Mouse (Mus musculus): ENCODE data around the gene Nlgn1. TPM values are rescaled to one million over a fixed set of nuclear protein-coding genes. Genes with fewer than 3 reads are reported as not detected.

Nlgn1 gene
- polyA plus RNA-seq, 1 experiment: not detected

GRCm38 (mm10) chr3:26270894-26271795 is 61.1 kb downstream of the Nlgn1 start:
- WGBS: 77% methylated on average over 4 of the region's 4 CpGs
- H3K4me3 ChIP-seq (ENCODE audit: extremely low read depth, insufficient read depth, insufficient read length): no peak overlapping the region
- TF ChIP-seq POLR2A (IDR thresholded peaks at IDR 0.05; ENCODE audit: low read depth, low read length): no peak
- TF ChIP-seq CTCF (IDR thresholded peaks at IDR 0.05; ENCODE audit: extremely low read depth, insufficient read depth, insufficient read length, insufficient replicate concordance): no peak

GRCm38 (mm10) chr3:26246564-26246963 is 85.7 kb downstream of the Nlgn1 start:
- WGBS: 83% methylated on average over 7 of the region's 7 CpGs

More at GRCm38 (mm10) chr3:26270894-26271795, 61.1 kb downstream of the Nlgn1 start:
- H3K4me1 ChIP-seq (ENCODE audit: control insufficient read depth, insufficient read depth, insufficient read length): no peaks in the 10 kb centered on the region
- H3K36me3 ChIP-seq (ENCODE audit: control insufficient read depth, insufficient read depth, low read length): no peaks in the 10 kb centered on the region
- DNase-seq (ENCODE audit: low read depth in 1 of 2, low spot score in 2 of 2): no peak
- H3K27ac ChIP-seq (ENCODE audit: insufficient read depth, low read length): no peak overlapping the region
- H3K27me3 ChIP-seq (ENCODE audit: control insufficient read depth, insufficient read depth, low read length): no peaks in the 10 kb centered on the region

GRCm38 (mm10) chr3:26243274-26243673 is 89.0 kb downstream of the Nlgn1 start:
- TF ChIP-seq CTCF (IDR thresholded peaks at IDR 0.05; ENCODE audit: extremely low read depth, insufficient read depth, insufficient read length, insufficient replicate concordance) (no peak), POLR2A (IDR thresholded peaks at IDR 0.05; ENCODE audit: low read depth, low read length) (no peak)
- no peaks in the 10 kb centered on the region for H3K4me1 ChIP-seq (ENCODE audit: control insufficient read depth, insufficient read depth, insufficient read length)
- DNase-seq (ENCODE audit: low read depth in 1 of 2, low spot score in 2 of 2): no peak
- H3K4me3 ChIP-seq (ENCODE audit: extremely low read depth, insufficient read depth, insufficient read length): no peak overlapping the region
- WGBS: 64% methylated on average over 2 of the region's 2 CpGs
- no peaks in the 10 kb centered on the region for H3K36me3 ChIP-seq (ENCODE audit: control insufficient read depth, insufficient read depth, low read length)
- no peak overlapping the region for H3K27ac ChIP-seq (ENCODE audit: insufficient read depth, low read length)
- H3K27me3 ChIP-seq (ENCODE audit: control insufficient read depth, insufficient read depth, low read length): no peaks in the 10 kb centered on the region

More at GRCm38 (mm10) chr3:26246564-26246963, 85.7 kb downstream of the Nlgn1 start:
- Histone ChIP-seq H3K27ac (ENCODE audit: insufficient read depth, low read length) (no peak overlapping the region), H3K27me3 (ENCODE audit: control insufficient read depth, insufficient read depth, low read length) (no peaks in the 10 kb centered on the region), H3K4me1 (ENCODE audit: control insufficient read depth, insufficient read depth, insufficient read length) (no peaks in the 10 kb centered on the region), H3K36me3 (ENCODE audit: control insufficient read depth, insufficient read depth, low read length) (no peaks in the 10 kb centered on the region), H3K4me3 (ENCODE audit: extremely low read depth, insufficient read depth, insufficient read length) (no peak overlapping the region)
- no peak for DNase-seq (ENCODE audit: low read depth in 1 of 2, low spot score in 2 of 2)
- TF ChIP-seq CTCF (IDR thresholded peaks at IDR 0.05; ENCODE audit: extremely low read depth, insufficient read depth, insufficient read length, insufficient replicate concordance) (no peak), POLR2A (IDR thresholded peaks at IDR 0.05; ENCODE audit: low read depth, low read length) (no peak)

GRCm38 (mm10) chr3:26230006-26230405 is 102.3 kb downstream of the Nlgn1 start:
- Histone ChIP-seq H3K4me1 (ENCODE audit: control insufficient read depth, insufficient read depth, insufficient read length) (no peaks in the 10 kb centered on the region), H3K36me3 (ENCODE audit: control insufficient read depth, insufficient read depth, low read length) (no peaks in the 10 kb centered on the region), H3K4me3 (ENCODE audit: extremely low read depth, insufficient read depth, insufficient read length) (no peak overlapping the region), H3K27me3 (ENCODE audit: control insufficient read depth, insufficient read depth, low read length) (no peaks in the 10 kb centered on the region), H3K27ac (ENCODE audit: insufficient read depth, low read length) (no peak overlapping the region)
- DNase-seq (ENCODE audit: low read depth in 1 of 2, low spot score in 2 of 2): no peak
- no peak for TF ChIP-seq POLR2A (IDR thresholded peaks at IDR 0.05; ENCODE audit: low read depth, low read length)
- no peak for TF ChIP-seq CTCF (IDR thresholded peaks at IDR 0.05; ENCODE audit: extremely low read depth, insufficient read depth, insufficient read length, insufficient replicate concordance)
- WGBS: 76% methylated on average over 2 of the region's 2 CpGs

- Histone ChIP-seq H3K4me1 (ENCODE audit: control insufficient read depth, insufficient read depth, insufficient read length) (no peaks in the 10 kb centered on the region), H3K27ac (ENCODE audit: insufficient read depth, low read length) (no peak overlapping the region), H3K4me3 (ENCODE audit: extremely low read depth, insufficient read depth, insufficient read length) (no peak overlapping the region), H3K27me3 (ENCODE audit: control insufficient read depth, insufficient read depth, low read length) (no peaks in the 10 kb centered on the region), H3K36me3 (ENCODE audit: control insufficient read depth, insufficient read depth, low read length) (no peaks in the 10 kb centered on the region)
- 73% methylated on average over 6 of the region's 6 CpGs for WGBS
- no peak for DNase-seq (ENCODE audit: low read depth in 1 of 2, low spot score in 2 of 2)
- TF ChIP-seq CTCF (IDR thresholded peaks at IDR 0.05; ENCODE audit: extremely low read depth, insufficient read depth, insufficient read length, insufficient replicate concordance): no peak
- no peak for TF ChIP-seq POLR2A (IDR thresholded peaks at IDR 0.05; ENCODE audit: low read depth, low read length)
These were observed 103.4 kb downstream of the Nlgn1 start for GRCm38 (mm10) chr3:26228827-26229226.

- WGBS: 47% methylated on average over 4 of the region's 4 CpGs
- Histone ChIP-seq H3K27me3 (ENCODE audit: control insufficient read depth, insufficient read depth, low read length) (no peaks in the 10 kb centered on the region), H3K36me3 (ENCODE audit: control insufficient read depth, insufficient read depth, low read length) (no peaks in the 10 kb centered on the region), H3K27ac (ENCODE audit: insufficient read depth, low read length) (no peak overlapping the region), H3K4me3 (ENCODE audit: extremely low read depth, insufficient read depth, insufficient read length) (no peak overlapping the region), H3K4me1 (ENCODE audit: control insufficient read depth, insufficient read depth, insufficient read length) (no peaks in the 10 kb centered on the region)
- TF ChIP-seq CTCF (IDR thresholded peaks at IDR 0.05; ENCODE audit: extremely low read depth, insufficient read depth, insufficient read length, insufficient replicate concordance): no peak
- TF ChIP-seq POLR2A (IDR thresholded peaks at IDR 0.05; ENCODE audit: low read depth, low read length): no peak
- no peak for DNase-seq (ENCODE audit: low read depth in 1 of 2, low spot score in 2 of 2)
These were observed 104.0 kb downstream of the Nlgn1 start for GRCm38 (mm10) chr3:26228172-26228781.
